Mouse (Mus musculus): ENCODE data around the gene Chd9. TPM values are rescaled to one million over a fixed set of nuclear protein-coding genes. Genes with fewer than 3 reads are reported as not detected.

Chd9 gene
- polyA plus RNA-seq, 1 experiment, result 339 TPM

- 85% methylated on average over 12 of the region's 12 CpGs for WGBS
- Histone ChIP-seq H3K27ac (ENCODE audit: insufficient read depth, low read depth, low read length) (peak overlapping the region; percentile 14), H3K36me3 (ENCODE audit: control insufficient read depth, insufficient read depth, low read length) (peaks cover 49% of the 10 kb centered on the region), H3K4me3 (ENCODE audit: low read depth, low read length) (peak overlapping the region; percentile 12; the same call in 1 of the 2 replicates), H3K27me3 (ENCODE audit: control insufficient read depth, insufficient read depth, low read length) (no peaks in the 10 kb centered on the region), H3K4me1 (ENCODE audit: control insufficient read depth, insufficient read depth, insufficient read length, low read length) (no peaks in the 10 kb centered on the region)
- TF ChIP-seq CTCF (IDR thresholded peaks at IDR 0.05; ENCODE audit: extremely low read depth, insufficient read length, insufficient replicate concordance, low read depth, low read length) (no peak), POLR2A (IDR thresholded peaks at IDR 0.05; ENCODE audit: low read depth, low read length) (no peak)
Measured at GRCm38 (mm10) chr8:91082428-91082827, 254.3 kb downstream of the Chd9 start.

GRCm38 (mm10) chr8:91088452-91088851 is 260.3 kb downstream of the Chd9 start:
- Histone ChIP-seq H3K4me1 (ENCODE audit: control insufficient read depth, insufficient read depth, insufficient read length, low read length) (no peaks in the 10 kb centered on the region), H3K27ac (ENCODE audit: insufficient read depth, low read depth, low read length) (no peak overlapping the region), H3K36me3 (ENCODE audit: control insufficient read depth, insufficient read depth, low read length) (peaks cover 63% of the 10 kb centered on the region), H3K27me3 (ENCODE audit: control insufficient read depth, insufficient read depth, low read length) (no peaks in the 10 kb centered on the region), H3K4me3 (ENCODE audit: low read depth, low read length) (no peak overlapping the region)
- 94% methylated on average over 7 of the region's 7 CpGs for WGBS
- TF ChIP-seq CTCF (IDR thresholded peaks at IDR 0.05; ENCODE audit: extremely low read depth, insufficient read length, insufficient replicate concordance, low read depth, low read length) (no peak), POLR2A (IDR thresholded peaks at IDR 0.05; ENCODE audit: low read depth, low read length) (no peak)

DNA sequence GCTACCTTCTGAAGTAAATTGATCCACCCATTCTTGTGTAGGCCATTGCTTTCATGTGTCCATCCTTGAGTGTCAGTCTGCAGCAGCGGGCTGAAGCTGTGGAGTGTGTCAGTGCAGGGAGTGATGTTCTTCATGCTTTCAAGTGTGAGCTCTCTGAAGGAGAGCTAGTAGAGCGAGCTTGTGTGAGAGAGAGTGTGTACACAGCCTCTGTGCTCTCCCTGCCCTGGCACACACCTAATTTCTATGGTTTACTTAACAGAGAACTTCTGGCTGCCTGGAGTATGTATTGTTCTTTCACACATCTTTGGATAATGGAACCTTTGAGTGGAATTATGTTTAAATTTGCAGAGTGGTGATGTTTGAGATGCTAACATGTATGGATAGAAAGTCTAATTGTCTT is 261.4 kb downstream of the Chd9 start:
- Histone ChIP-seq H3K27me3 (ENCODE audit: control insufficient read depth, insufficient read depth, low read length) (no peaks in the 10 kb centered on the region), H3K27ac (ENCODE audit: insufficient read depth, low read depth, low read length) (no peak overlapping the region), H3K4me1 (ENCODE audit: control insufficient read depth, insufficient read depth, insufficient read length, low read length) (no peaks in the 10 kb centered on the region), H3K4me3 (ENCODE audit: low read depth, low read length) (no peak overlapping the region), H3K36me3 (ENCODE audit: control insufficient read depth, insufficient read depth, low read length) (peaks cover 60% of the 10 kb centered on the region)
- TF ChIP-seq CTCF (IDR thresholded peaks at IDR 0.05; ENCODE audit: extremely low read depth, insufficient read length, insufficient replicate concordance, low read depth, low read length), result no peak
- WGBS, result 94% methylated on average over 2 of the region's 2 CpGs

- H3K4me1 ChIP-seq (ENCODE audit: control insufficient read depth, insufficient read depth, insufficient read length, low read length), result no peaks in the 10 kb centered on the region
- H3K4me3 ChIP-seq (ENCODE audit: low read depth, low read length), result no peak overlapping the region
- 44% methylated on average over 5 of the region's 5 CpGs for WGBS
- no peak overlapping the region for H3K27ac ChIP-seq (ENCODE audit: insufficient read depth, low read depth, low read length)
- no peak for TF ChIP-seq POLR2A (IDR thresholded peaks at IDR 0.05; ENCODE audit: low read depth, low read length)
- no peaks in the 10 kb centered on the region for H3K27me3 ChIP-seq (ENCODE audit: control insufficient read depth, insufficient read depth, low read length)
- peaks cover 48% of the 10 kb centered on the region for H3K36me3 ChIP-seq (ENCODE audit: control insufficient read depth, insufficient read depth, low read length)
Measured at GRCm38 (mm10) chr8:91094135-91094534, 266.0 kb downstream of the Chd9 start.

DNA sequence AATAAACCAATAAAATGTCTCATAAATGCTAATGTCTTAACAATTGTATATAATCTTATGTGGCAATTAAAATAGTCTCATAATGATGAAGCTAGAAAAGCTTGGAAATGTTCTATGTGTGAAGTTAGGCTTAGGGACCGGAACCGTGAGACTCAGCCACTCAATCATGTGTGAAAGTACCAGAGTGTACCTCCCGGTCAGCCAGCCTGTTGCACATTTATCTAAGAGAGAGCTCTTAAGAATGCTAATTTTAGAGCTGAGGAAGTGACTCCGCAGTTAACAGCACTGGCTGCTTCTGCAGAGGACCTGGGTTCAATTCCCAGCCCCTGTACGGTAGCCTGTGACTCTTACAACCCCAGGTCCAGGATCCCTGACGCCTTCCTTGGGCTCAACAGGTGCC is 270.0 kb downstream of the Chd9 start:
- H3K27me3 ChIP-seq (ENCODE audit: control insufficient read depth, insufficient read depth, low read length), result no peaks in the 10 kb centered on the region
- H3K4me3 ChIP-seq (ENCODE audit: low read depth, low read length), result no peak overlapping the region
- no peak overlapping the region for H3K27ac ChIP-seq (ENCODE audit: insufficient read depth, low read depth, low read length)
- no peaks in the 10 kb centered on the region for H3K4me1 ChIP-seq (ENCODE audit: control insufficient read depth, insufficient read depth, insufficient read length, low read length)
- peaks cover 48% of the 10 kb centered on the region for H3K36me3 ChIP-seq (ENCODE audit: control insufficient read depth, insufficient read depth, low read length)
- 91% methylated on average over 6 of the region's 6 CpGs for WGBS
- no peak for TF ChIP-seq POLR2A (IDR thresholded peaks at IDR 0.05; ENCODE audit: low read depth, low read length)
- no peak for TF ChIP-seq CTCF (IDR thresholded peaks at IDR 0.05; ENCODE audit: extremely low read depth, insufficient read length, insufficient replicate concordance, low read depth, low read length)

Other genes starting within 250 kb of the Chd9 start
- gene Gm19935, start 11.0 kb upstream of the Chd9 start, polyA plus RNA-seq (2012; rRNA removed), result not detected in 2 replicates
- 5.4 and 10.3 TPM in 2 replicates for gene Rbl2, start 241.7 kb downstream of the Chd9 start, polyA plus RNA-seq (2012; rRNA removed)

Data from small intestine, adult 2 months (tissue).